Mouse (Mus musculus) WW6 (cell line): ENCODE data around the gene Zfp296.

ENCODE experiments used
- DNase-seq: peaks from one replicate; pipeline ENCODE4 v3.0.0-alpha.2; 2013; ENCODE audit warnings: low read depth, low spot score

Gene Zfp296

DNA sequence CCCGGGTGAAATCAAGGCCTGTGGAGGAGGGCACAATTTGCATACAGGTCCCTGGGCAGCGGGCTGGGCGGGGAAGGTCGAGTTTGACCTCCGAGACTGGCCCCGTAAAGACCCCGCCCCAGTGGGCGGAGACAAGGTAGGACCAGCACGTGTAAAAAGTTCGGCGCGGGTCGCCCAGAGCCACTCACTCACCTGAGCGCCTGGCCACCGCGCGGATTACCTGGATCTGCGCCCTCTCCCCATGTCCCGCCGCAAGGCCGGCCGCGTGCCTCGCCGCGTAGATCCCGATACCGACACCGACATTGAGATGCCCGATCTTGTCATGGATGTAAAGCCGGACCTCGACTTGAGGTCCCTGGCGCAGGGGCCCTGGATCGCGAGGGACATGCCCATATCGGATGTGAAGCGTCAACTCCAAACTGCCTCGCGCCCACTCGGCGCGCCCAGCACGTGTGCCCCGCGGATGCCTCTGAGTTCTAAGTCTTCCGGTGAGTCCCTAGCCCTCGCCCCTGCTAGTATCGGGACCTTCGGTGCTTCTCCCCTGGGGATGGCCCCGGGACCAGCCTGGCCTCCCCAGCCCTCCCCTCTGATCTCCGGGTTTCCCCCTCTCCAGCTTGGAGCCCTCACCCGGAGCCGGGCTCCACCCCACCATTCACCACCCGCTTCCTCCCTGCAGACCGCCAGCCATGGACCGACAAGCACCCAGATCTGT, at the start of gene Zfp296, which contains the start of gene Gemin7:
TSS of gene Zfp296 (plus strand) at position 147 of the 712 bp plus-strand sequence.
TSS of gene Gemin7 (minus strand) at position 455 of the 712 bp plus-strand sequence.
- DNase-seq: no peak

DNA sequence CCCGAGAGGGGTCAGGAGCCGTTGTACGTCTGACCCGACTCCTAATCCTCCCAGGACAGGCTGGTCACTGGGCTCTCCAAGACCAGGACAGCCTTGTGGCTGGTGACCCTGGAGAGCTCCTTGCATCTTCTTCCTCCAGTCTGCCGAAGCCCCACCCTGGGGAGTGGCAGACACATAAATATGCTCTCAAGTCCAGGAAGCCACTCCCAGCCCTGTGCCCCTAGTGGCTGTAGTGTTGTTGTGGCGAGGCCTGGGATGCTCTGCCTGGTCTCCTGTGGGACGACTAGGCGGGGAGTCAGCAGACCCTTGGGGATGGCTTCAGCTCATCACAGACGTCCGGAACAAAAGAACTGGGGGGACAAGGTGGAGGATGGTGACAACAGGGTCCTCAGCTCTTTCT, 46.0 kb upstream of the Zfp296 start:
- no peak for DNase-seq

- no peak for DNase-seq
These were observed 44.8 kb upstream of the Zfp296 start for GRCm38 (mm10) chr7:19532240-19532639.

DNA sequence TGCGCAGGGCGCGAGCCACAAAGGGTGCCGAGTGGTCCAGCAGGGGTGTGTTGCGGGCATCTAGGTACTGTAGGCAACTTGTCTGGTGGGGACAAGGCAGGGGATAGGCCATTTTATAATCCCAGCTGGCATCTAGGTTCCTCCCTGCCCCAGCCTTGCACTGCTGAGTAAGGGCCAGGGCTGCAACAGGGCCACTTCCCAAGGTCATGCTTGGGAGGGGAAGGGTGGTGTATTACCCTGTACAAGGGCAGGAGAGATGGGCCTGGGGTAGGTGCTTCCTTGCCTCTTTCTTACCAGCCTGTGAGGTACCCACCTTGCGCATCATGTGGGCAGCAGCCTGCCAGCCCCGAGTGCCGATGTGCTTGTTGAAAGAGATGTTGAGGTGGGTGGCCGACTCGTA, 42.4 kb upstream of the Zfp296 start:
- DNase-seq: no peak

- no peak for DNase-seq
These were observed 36.1 kb upstream of the Zfp296 start for GRCm38 (mm10) chr7:19540771-19541566.

- DNase-seq: no peak
These were observed 35.4 kb upstream of the Zfp296 start for GRCm38 (mm10) chr7:19541681-19542154.

DNA sequence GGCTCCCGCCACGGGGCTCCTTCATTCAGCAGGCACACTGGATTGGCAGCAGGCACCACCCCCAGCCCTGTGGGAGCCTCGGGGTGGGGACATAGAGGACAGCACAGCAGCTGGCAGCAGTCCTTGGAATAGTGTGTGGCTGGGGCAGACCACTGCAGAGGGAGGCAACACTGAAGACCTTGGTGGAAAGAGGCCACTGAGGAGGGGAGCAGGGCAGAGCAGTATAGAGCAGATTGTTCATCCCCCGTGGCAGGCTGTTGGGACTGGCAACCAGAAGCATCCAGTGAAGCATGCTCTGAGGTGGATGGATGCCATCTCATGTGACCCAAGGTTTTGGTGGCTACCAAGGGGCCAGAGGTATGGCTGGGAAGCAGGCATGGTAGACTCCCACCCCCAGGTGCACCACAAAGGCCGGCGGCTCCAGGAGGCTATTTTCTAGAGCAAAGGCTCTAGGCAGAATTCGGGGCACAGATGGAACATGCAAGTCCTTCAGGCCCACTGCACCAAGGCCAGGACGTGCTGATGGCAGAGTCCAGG, 34.9 kb upstream of the Zfp296 start:
- DNase-seq: no peak

GRCm38 (mm10) chr7:19543584-19543983, 33.5 kb upstream of the Zfp296 start:
- DNase-seq: no peak

DNA sequence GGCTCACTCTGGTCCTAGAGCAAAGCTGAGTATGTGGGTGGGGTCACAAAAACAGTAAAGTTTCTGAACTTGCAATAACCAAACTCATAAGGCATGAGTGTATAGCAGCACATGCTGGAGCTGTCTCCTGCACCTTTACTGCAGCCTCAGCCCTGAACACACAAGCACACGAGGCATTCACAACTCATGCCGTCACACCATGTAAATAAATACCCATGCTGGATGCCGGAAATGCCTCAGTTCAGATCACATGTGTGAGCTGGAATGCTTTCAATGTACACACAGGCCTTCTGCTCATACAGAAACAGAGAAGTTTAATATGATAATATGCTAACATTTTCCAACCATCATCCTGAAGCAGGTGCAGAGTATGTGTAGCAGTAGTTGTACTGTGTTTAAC, 31.1 kb upstream of the Zfp296 start:
- DNase-seq: no peak

DNA sequence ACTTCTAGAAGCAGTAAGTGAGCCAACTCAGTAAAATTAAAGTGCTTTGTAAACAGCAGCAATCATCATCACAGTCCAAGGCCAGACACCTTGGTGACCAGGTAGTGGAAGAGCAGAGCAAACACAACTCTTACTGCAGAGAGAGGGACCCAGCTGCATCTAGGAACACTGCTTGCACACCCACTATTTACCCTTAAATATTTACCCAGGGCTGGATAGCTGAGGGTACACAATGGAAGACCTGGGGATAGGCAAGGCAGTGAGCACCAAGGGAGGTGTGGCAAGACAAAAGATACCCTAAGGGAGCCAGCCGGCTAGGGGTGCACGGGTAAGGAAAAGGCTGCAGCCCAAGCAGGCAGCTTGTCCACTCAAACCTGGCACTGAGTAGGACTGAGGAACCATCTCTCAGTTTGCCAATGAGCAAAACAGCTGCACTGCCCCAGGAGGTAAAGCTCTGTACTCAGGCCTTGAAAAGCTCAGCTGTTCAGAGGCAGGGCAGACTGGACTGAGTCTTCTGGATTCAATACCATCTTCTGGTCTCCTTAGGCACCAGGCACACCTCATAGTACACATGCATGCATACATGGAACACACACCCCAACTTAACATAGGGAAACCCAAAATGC, 29.6 kb upstream of the Zfp296 start:
- no peak for DNase-seq

DNA sequence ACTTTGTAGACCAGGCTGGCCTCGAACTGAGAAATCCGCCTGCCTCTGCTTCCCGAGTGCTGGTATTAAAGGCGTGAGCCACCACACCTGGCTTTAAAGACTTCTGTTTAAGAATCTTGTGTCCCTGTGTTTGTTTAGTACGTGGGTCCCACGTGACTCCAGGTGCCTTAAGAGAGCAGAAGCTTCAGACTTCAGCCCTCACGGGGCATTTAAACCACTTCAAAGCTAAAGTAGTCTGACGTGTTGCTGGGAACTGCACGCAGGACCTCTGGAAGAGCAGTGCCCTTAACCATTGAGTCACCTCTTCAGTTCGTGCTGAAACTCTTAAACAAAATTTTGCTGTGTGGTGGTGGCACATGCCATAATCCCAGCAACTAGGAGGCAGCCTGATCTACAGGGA, 27.7 kb upstream of the Zfp296 start:
- DNase-seq: no peak

DNA sequence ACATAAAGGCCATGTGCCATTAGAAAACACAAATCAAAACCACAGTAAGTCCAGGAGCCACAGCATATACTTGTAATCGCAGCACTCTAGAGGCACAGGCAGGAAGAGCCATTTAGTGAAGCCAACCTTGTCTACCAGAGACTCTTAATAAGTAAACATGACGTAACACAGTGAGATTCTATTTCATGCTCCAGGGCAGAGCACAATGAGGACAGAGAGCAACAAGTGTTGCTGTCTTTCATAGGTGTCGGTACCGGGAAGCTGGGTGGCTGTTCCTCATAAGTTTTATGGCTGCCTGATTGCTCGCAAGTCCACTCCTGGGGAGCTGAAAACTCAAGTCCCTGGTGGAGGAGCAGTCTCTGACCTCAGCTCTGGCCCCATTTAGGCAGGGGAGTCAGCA, 25.5 kb upstream of the Zfp296 start:
- DNase-seq: no peak

DNA sequence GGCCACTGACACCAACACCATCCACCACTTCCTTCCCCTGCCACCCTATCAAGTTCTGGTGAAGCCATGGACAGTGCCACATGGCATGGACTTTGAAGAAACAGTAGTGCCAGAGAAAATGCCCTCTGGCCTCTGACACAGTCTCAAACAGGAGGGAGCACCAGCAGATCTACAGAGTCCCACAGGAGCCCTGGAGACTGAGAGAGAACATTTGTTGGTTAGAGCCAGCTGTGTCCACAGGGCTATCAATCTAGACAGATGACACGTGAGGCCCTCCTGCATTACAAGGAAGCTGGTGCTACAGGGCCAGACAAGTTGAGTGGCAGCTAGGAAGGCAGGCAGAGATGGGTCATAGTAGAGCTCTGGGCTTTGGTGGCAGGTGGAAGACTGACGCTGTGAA, 24.6 kb upstream of the Zfp296 start:
- no peak for DNase-seq

DNA sequence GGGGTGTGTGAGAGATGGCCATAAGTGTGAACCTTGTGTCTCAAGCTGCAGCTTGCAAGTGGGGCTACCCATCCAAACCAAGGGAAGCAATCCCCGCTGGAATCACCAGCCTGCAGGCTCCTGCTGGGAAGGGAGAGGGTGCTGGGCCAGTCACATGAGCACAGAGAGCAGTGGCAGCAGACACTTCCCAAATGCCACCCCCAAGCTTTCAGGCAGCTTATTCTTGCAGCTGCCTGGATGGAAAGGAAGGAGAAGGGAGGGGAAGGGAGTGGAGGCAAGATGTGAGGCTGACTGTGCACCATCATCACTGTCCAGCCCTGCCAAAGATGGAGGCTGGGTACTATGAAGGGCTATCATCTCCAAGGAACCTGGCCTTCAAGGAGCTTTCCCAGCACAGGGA, 22.9 kb upstream of the Zfp296 start:
- no peak for DNase-seq

- no peak for DNase-seq
These were observed 20.0 kb upstream of the Zfp296 start for GRCm38 (mm10) chr7:19557086-19557485.

DNA sequence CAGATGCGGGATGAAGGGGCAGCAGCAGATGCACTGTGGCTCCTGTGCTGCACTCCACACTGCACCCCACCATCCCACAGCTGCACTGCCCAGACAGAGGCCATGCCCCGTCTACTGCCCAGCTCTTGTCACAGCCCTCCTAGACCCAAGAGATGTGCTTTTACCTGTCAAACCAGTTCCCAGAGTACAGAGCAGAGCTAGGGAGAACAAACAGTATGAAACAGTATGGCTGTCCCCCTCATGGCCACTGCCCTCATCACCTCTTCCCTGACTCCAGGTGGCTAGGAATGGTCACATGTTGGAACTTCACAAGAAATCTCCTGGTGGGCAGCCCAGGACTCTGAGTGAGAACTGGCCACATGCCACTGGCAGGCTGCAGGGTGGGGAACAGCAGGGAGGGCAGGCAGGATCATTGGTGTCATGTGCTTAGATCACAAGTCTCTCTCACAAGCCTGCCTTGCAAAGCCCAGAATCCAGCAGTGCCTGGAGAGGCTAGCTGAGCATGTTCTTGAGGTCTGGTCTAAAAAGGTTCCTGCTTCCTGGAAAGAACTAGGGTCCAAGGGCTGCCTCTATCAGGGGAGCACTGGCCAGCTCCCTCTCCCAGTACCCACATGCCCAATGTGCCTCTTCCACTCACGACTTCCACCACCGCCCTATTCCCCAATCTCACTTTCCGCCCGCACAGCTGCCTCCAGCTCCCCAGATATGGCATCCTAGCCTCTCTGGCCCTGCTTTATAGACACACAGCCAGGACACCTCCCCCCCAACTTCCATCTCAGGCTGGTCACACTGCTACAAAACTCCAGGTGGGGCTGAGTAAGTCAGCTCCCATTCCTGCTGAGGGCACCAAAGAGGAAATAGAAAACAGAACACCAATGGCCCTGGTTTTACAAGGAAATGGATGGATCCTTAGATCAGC, 18.8 kb upstream of the Zfp296 start:
- DNase-seq: no peak

DNA sequence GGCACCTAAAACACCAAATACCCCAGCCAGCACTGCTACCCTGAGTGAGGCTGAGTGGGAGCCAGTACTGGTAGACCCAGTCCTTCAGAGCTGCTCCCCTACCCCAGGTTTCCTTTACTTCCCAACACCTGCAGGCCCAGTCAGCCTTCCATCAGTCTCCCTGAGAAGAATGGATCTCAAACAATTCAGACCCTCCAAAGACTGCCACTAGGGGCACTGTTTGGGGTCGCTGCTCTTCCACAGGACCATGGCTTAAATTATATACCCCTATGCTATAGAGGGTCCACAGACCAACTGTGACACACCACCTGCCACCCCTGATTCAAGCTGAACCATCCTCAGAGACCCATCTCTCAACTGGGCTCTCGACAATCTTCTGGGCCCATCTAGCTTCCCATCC, 18.1 kb upstream of the Zfp296 start:
- DNase-seq: no peak

- no peak for DNase-seq
These were observed 16.4 kb upstream of the Zfp296 start for GRCm38 (mm10) chr7:19560491-19561260.

DNA sequence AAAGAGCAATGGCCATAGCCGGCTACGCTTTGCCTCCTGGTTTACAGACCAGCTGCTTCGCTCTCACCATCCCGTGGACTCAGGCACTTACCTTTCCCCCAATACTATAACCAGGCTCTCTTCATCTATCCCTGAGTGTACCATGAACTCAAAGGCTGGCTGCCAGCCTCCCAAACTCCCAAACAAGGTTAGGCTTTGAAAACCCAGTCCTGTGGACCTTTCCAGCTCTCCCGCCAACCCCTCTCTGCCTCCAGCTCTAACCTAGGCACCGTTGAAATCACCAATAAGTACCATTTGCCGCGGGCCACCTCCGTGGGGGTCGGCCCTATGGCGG, 15.7 kb upstream of the Zfp296 start:
- DNase-seq: no peak
